ENCODE assay signal across 8 mouse cellular contexts in genomic region chr9:44379862-44380261, GRCm38 (mm10). TPM values are rescaled to one million over a fixed set of nuclear protein-coding genes. Genes with fewer than 3 reads are reported as not detected.
DNase-seq lines count a peak whose midpoint lies in the region; ATAC-seq lines count a peak whose summit lies in the region.

No protein-coding gene starts in this region.

- peaks cover 6% of the 10 kb centered on the region; the same call in 1 of the 2 replicates for H3K4me1 ChIP-seq in brown adipose tissue, adult 24 weeks (ENCODE audit: control insufficient read depth, insufficient read depth, insufficient read length, low read length)
- peaks cover 21% of the 10 kb centered on the region for H3K4me1 ChIP-seq in forebrain, embryonic 13.5 days
- H3K4me1 ChIP-seq in liver, embryonic 15.5 days (replicated peaks), result peaks cover 35% of the 10 kb centered on the region

- H3K4me2 ChIP-seq in forebrain, embryonic 13.5 days, result peak overlapping the region; percentile 93
- peak overlapping the region; percentile 93 for H3K4me2 ChIP-seq in liver, embryonic 15.5 days

- H3K9ac ChIP-seq in forebrain, embryonic 13.5 days, result peak overlapping the region; percentile 98
- H3K9ac ChIP-seq in liver, embryonic 15.5 days, result peak overlapping the region; percentile 80

- H3K4me3 ChIP-seq in brown adipose tissue, adult 24 weeks (ENCODE audit: insufficient read depth, low read depth, low read length), result peak overlapping the region; percentile 79
- H3K4me3 ChIP-seq in forebrain, embryonic 13.5 days, result peak overlapping the region; percentile 90
- peak overlapping the region; percentile 71 for H3K4me3 ChIP-seq in liver, embryonic 15.5 days (replicated peaks)

- no peaks in the 10 kb centered on the region for H3K27me3 ChIP-seq in forebrain, embryonic 13.5 days
- no peaks in the 10 kb centered on the region for H3K27me3 ChIP-seq in liver, embryonic 15.5 days

- no peaks in the 10 kb centered on the region for H3K9me3 ChIP-seq in forebrain, embryonic 13.5 days (replicated peaks)
- H3K9me3 ChIP-seq in liver, embryonic 15.5 days (replicated peaks), result no peaks in the 10 kb centered on the region

- no peak; the same call in 1 of the 2 replicates for ATAC-seq in forebrain, embryonic 13.5 days
- 0 out of 2 replicates have a peak, but pooled peaks have one; percentile 5 for ATAC-seq in liver, embryonic 15.5 days (ENCODE audit: insufficient read depth)

- peaks cover 43% of the 10 kb centered on the region for H3K36me3 ChIP-seq in forebrain, embryonic 13.5 days (ENCODE audit: poor library complexity, severe bottlenecking)
- peaks cover 42% of the 10 kb centered on the region for H3K36me3 ChIP-seq in liver, embryonic 15.5 days (replicated peaks)

- WGBS in forebrain, embryonic 13.5 days, result 13% methylated on average over 15 of the region's 15 CpGs
- WGBS in liver, embryonic 15.5 days (ENCODE audit: insufficient replicate concordance), result 4% methylated on average over 15 of the region's 15 CpGs

- peak overlapping the region; percentile 77 for H3K27ac ChIP-seq in brown adipose tissue, adult 24 weeks (replicated peaks; ENCODE audit: low read depth, low read length)
- H3K27ac ChIP-seq in forebrain, embryonic 13.5 days, result peak overlapping the region; percentile 81
- H3K27ac ChIP-seq in liver, embryonic 15.5 days (replicated peaks), result peak overlapping the region; percentile 78

- DNase-seq in layer of hippocampus, adult 9-11 months, result peak; percentile 37
- no peak for DNase-seq in layer of hippocampus, postnatal 10 days (ENCODE audit: low spot score in 2 of 2)
- DNase-seq in urinary bladder, postnatal 4 days (ENCODE audit: low spot score in 2 of 2), result no peak
- DNase-seq in right cerebral cortex, adult 18-20 months, result no peak
- no peak for DNase-seq in spleen, adult 18-20 months

RNA-seq across cellular contexts. Expression of gene Hyou1, which starts 0.6 kb away (rescaled TPM):
- 10 to 100 TPM; 87.6 to 89.7 TPM for total RNA-seq in layer of hippocampus, postnatal 10 days (2021)
- 30.8 and 42.2 TPM in 2 replicates for polyA plus RNA-seq in brown adipose tissue, adult 24 weeks (2012; ENCODE audit: insufficient read depth, insufficient read length, missing spikeins)
- polyA plus RNA-seq in forebrain, embryonic 13.5 days (2015; fragmentation: Nextera tagmentation; extraction: Ambion mirVana), result 22.4 and 26.5 TPM in 2 replicates
- 14.8 and 17.0 TPM in 2 replicates for polyA plus RNA-seq in liver, embryonic 15.5 days (2015; fragmentation: Nextera tagmentation; extraction: Ambion mirVana)

RNA-seq across cellular contexts. Expression of gene Slc37a4, which starts 16.8 kb away (rescaled TPM):
- total RNA-seq in layer of hippocampus, postnatal 10 days (2021), result 10 to 100 TPM; 36.4 to 39.0 TPM
- polyA plus RNA-seq in brown adipose tissue, adult 24 weeks (2012; ENCODE audit: insufficient read depth, insufficient read length, missing spikeins), result 19.2 and 21.2 TPM in 2 replicates
- 23.3 and 29.6 TPM in 2 replicates for polyA plus RNA-seq in forebrain, embryonic 13.5 days (2015; fragmentation: Nextera tagmentation; extraction: Ambion mirVana)
- 46.3 and 59.8 TPM in 2 replicates for polyA plus RNA-seq in liver, embryonic 15.5 days (2015; fragmentation: Nextera tagmentation; extraction: Ambion mirVana)

RNA-seq across cellular contexts. Expression of gene Vps11, which starts 18.4 kb away (rescaled TPM):
- total RNA-seq in layer of hippocampus, postnatal 10 days (2021), result 10 to 100 TPM; 39.6 to 44.2 TPM
- polyA plus RNA-seq in brown adipose tissue, adult 24 weeks (2012; ENCODE audit: insufficient read depth, insufficient read length, missing spikeins), result 19.2 and 25.3 TPM in 2 replicates
- polyA plus RNA-seq in forebrain, embryonic 13.5 days (2015; fragmentation: Nextera tagmentation; extraction: Ambion mirVana), result 34.9 and 37.9 TPM in 2 replicates
- 14.6 and 15.1 TPM in 2 replicates for polyA plus RNA-seq in liver, embryonic 15.5 days (2015; fragmentation: Nextera tagmentation; extraction: Ambion mirVana)

RNA-seq across cellular contexts. Expression of gene Rps25, which starts 27.1 kb away (rescaled TPM):
- 100 to 1,000 TPM; 701 to 748 TPM for total RNA-seq in layer of hippocampus, postnatal 10 days (2021)
- 1,821 and 1,946 TPM in 2 replicates for polyA plus RNA-seq in brown adipose tissue, adult 24 weeks (2012; ENCODE audit: insufficient read depth, insufficient read length, missing spikeins)
- 1,416 and 1,661 TPM in 2 replicates for polyA plus RNA-seq in forebrain, embryonic 13.5 days (2015; fragmentation: Nextera tagmentation; extraction: Ambion mirVana)
- 758 and 952 TPM in 2 replicates for polyA plus RNA-seq in liver, embryonic 15.5 days (2015; fragmentation: Nextera tagmentation; extraction: Ambion mirVana)

RNA-seq across cellular contexts. Expression of gene Trappc4, which starts 27.5 kb away (rescaled TPM):
- 100 to 1,000 TPM in 1 of 2 experiments, 10 to 100 TPM in 1; 84.2 to 109 TPM for total RNA-seq in layer of hippocampus, postnatal 10 days (2021)
- polyA plus RNA-seq in brown adipose tissue, adult 24 weeks (2012; ENCODE audit: insufficient read depth, insufficient read length, missing spikeins), result 112 and 145 TPM in 2 replicates
- polyA plus RNA-seq in forebrain, embryonic 13.5 days (2015; fragmentation: Nextera tagmentation; extraction: Ambion mirVana), result 311 and 314 TPM in 2 replicates
- polyA plus RNA-seq in liver, embryonic 15.5 days (2015; fragmentation: Nextera tagmentation; extraction: Ambion mirVana), result 48.2 and 50.4 TPM in 2 replicates
